Mouse (Mus musculus) brain, embryonic 14.5 days (tissue): ENCODE results near the gene Setd4.

Experiments used
- CTCF ChIP-seq: fragments of 200-500 bp; IDR thresholded peaks from 2 replicates; pipeline ENCODE4 v1.5.1; 2012; ENCODE audit warnings: inconsistent platforms, mild to moderate bottlenecking, moderate library complexity, borderline replicate concordance; ENCODE audit not compliant: insufficient read depth, insufficient read length; ENCODE audit errors: extremely low read depth
- POLR2A ChIP-seq: fragments of 200-500 bp; IDR thresholded peaks from 2 replicates; pipeline ENCODE4 v1.6.1; 2012; ENCODE audit warnings: mild to moderate bottlenecking, inconsistent platforms, borderline replicate concordance; ENCODE audit not compliant: poor library complexity, insufficient read depth, insufficient read length, severe bottlenecking; ENCODE audit errors: extremely low read depth

DNA sequence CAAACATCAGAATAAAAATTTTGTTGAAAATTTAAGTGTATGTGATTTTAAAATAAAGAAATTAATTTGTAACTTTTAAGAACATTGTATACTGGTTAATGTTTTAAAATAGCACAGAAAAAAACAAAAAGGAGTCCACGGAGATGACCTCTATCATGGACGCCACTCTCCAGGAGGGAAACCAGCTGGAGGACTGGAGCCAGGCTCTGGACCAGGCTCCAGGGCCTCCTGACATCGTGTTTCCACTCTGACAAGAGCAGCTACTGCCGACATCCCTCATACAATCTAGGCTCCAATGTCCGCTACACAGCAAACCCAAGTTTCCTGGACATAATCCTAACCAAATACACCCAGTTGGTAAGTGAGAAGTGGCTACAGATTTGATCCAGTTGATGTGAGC lies 8.1 kb downstream of the Setd4 start:
- TF ChIP-seq CTCF (no peak), POLR2A (no peak)
